Mouse (Mus musculus): ENCODE measurements around the gene Rom1. TPM values are rescaled to one million over a fixed set of nuclear protein-coding genes. Genes with fewer than 3 reads are reported as not detected.

The Rom1 gene
- total RNA-seq, 2 experiments from 2014 or later = 6.5 to 7.1 TPM

GRCm38 (mm10) chr19:8943047-8943446 is 13.9 kb upstream of the Rom1 start:
- intact Hi-C loops (cut with DNase I) = no loop called here
- DNase-seq = no peak

GRCm38 (mm10) chr19:8942276-8942964 is 13.3 kb upstream of the Rom1 start:
- DNase-seq = no peak
- intact Hi-C loops (cut with DNase I) = no loop called here

GRCm38 (mm10) chr19:8941515-8942217 is 12.5 kb upstream of the Rom1 start, which contains the start of gene Mta2:
Gene Mta2, plus strand, starts transcription at chr19:8941875.
- DNase-seq = peak; percentile 98 to 99

GRCm38 (mm10) chr19:8941136-8941514 is 12.0 kb upstream of the Rom1 start:
- intact Hi-C loops (cut with DNase I) = no loop called here
- DNase-seq = no peak

More at GRCm38 (mm10) chr19:8941515-8942217, 12.5 kb upstream of the Rom1 start, which contains the start of gene Mta2:
- intact Hi-C loops (cut with DNase I) = no loop called here

- no peak for DNase-seq
- intact Hi-C loops (cut with DNase I) = no loop called here
These were observed 11.5 kb upstream of the Rom1 start for GRCm38 (mm10) chr19:8940526-8941133.

GRCm38 (mm10) chr19:8936736-8937135 is 7.6 kb upstream of the Rom1 start:
- intact Hi-C loops (cut with DNase I) = no loop called here
- DNase-seq = no peak

- intact Hi-C loops (cut with DNase I) = no loop called here
- no peak for DNase-seq
These were observed 1.6 kb upstream of the Rom1 start for GRCm38 (mm10) chr19:8930771-8931170.

- DNase-seq = no peak
- intact Hi-C loops (cut with DNase I) = no loop called here
These were observed 961 bp upstream of the Rom1 start for GRCm38 (mm10) chr19:8930117-8930516.

- no peak for DNase-seq
- intact Hi-C loops (cut with DNase I) = no loop called here
These were observed 400 bp downstream of the Rom1 start for GRCm38 (mm10) chr19:8928689-8929223.

- intact Hi-C loops (cut with DNase I) = no loop called here
- DNase-seq = no peak
These were observed 1.1 kb downstream of the Rom1 start for GRCm38 (mm10) chr19:8927891-8928525.

GRCm38 (mm10) chr19:8926766-8927165 is 2.4 kb downstream of the Rom1 start:
- DNase-seq = no peak
- intact Hi-C loops (cut with DNase I) = no loop called here

GRCm38 (mm10) chr19:8921741-8922140 is 7.4 kb downstream of the Rom1 start:
- intact Hi-C loops (cut with DNase I) = no loop called here

GRCm38 (mm10) chr19:8920836-8921291 is 8.3 kb downstream of the Rom1 start:
- intact Hi-C loops (cut with DNase I) = no loop called here
- peak in 1 of 2 experiments; percentile 52 for DNase-seq

More at GRCm38 (mm10) chr19:8921741-8922140, 7.4 kb downstream of the Rom1 start:
- DNase-seq = no peak

GRCm38 (mm10) chr19:8920073-8920736 is 9.0 kb downstream of the Rom1 start, which contains the start of gene B3gat3:
Gene B3gat3, plus strand, starts transcription at chr19:8920374.
- intact Hi-C loops (cut with DNase I) = no loop called here
- peak; percentile 98 for DNase-seq

- intact Hi-C loops (cut with DNase I) = no loop called here
- DNase-seq = no peak
These were observed 9.5 kb downstream of the Rom1 start for GRCm38 (mm10) chr19:8919684-8920072.

- intact Hi-C loops (cut with DNase I) = no loop called here
- no peak for DNase-seq
These were observed 10.2 kb downstream of the Rom1 start for GRCm38 (mm10) chr19:8919000-8919399.

GRCm38 (mm10) chr19:8914212-8914611 is 14.9 kb downstream of the Rom1 start:
- no peak for DNase-seq
- intact Hi-C loops (cut with DNase I) = no loop called here

- DNase-seq = no peak
- intact Hi-C loops (cut with DNase I) = no loop called here
These were observed 17.3 kb downstream of the Rom1 start for GRCm38 (mm10) chr19:8911810-8912209.

- no peak for DNase-seq
- intact Hi-C loops (cut with DNase I) = no loop called here
These were observed 20.6 kb downstream of the Rom1 start for GRCm38 (mm10) chr19:8908531-8908930.

- intact Hi-C loops (cut with DNase I) = no loop called here
- DNase-seq = no peak
These were observed 25.7 kb downstream of the Rom1 start for GRCm38 (mm10) chr19:8903412-8903811.
